Mouse (Mus musculus) right cerebral cortex, adult 2 months (tissue): Measurements from ENCODE around the gene H2-DMa.
A peak's percentile ranks its signal among the peaks of the same experiment; 100 is the strongest.
"Not testable (repeated sequence)": the region's sequence is repeated elsewhere in the genome, so short reads cannot be mapped to it uniquely, and the experiment has no call there.

Experiments
- DNase-seq, 2 experiments: peaks; one replicate each; pipeline ENCODE4 v3.0.0; 2021 to 2022; ENCODE audit warnings: low spot score in 2 of 2

H2-DMa gene

GRCm38 (mm10) chr17:34124649-34125048 is 5.3 kb downstream of the H2-DMa start:
- no peak for DNase-seq

- no peak for DNase-seq
Measured at GRCm38 (mm10) chr17:34126826-34127420, 7.6 kb downstream of the H2-DMa start.

GRCm38 (mm10) chr17:34127475-34127874 is 8.1 kb downstream of the H2-DMa start:
- DNase-seq = peak; percentile 70 to 72

DNA sequence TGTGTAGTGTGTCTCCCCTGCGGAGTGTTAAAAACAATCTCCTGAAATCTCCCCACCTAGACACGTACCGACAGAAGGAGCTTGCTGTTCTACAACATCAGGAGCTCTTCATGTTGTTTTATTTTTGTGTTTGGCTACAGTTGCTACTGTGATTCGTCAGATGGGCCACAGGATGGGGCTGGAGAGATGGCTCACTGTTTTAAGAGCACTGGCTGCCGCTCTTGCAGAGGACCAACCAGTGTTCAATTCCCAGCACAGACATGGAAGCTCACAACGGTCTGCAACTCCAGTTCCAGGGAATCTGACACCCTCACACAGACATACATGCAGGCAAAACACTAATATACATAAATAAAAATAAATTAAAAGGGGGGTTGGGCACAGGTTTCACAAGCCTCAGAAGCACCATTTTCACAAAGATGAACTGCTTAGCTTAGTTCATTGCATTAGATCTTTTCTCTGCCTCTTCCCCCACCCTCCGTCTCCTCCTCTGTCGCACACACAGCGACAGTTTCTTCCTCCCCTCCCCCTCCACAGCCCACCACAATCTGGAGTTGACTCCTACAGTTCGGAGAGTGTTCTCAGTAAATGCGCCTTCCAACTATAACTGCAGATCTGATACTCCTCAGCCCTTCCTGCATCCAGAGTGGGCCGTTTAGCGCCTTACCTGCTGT is 9.1 kb downstream of the H2-DMa start:
- DNase-seq = peak; percentile 73 to 75

DNA sequence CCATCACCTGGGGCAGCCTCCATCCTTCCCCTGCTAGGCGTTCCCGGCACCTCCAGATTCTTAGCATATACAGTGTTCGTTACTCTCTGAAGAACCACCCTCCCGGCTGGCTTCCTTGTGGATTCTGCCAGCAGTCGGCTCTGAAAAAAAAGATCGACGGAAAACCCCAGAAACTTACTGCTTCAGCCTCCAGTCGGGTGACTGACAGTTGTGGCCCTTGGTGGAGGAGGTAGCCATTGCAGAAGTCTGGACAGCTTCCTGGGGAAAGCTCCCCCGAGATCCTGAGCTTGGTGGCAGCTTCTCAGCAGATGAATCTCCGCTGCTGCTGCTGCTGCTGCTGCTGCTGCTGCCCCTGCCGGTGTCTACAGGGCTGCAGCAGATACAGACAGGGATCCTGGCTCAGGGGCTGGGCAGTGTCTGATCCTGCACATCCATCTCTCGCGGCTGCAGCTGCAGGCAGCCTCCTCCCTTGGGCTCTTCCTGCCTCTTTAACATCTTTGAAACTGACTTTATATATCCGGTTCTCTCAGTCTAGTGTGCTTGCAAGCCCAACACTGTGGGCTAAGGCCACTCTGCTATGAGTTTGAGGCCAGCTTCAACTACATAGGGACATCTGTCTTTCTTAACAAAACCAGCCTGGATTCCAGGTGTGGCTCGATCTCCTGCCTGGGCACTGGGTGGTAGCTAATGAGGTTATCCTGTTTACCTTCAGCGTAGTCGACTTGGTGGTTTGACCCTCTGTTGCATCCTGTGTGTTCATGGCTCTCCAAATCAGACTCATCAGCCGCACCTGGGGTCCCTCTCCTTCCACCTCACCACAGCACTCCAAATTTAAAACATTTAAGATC is 9.8 kb downstream of the H2-DMa start:
- DNase-seq = no peak

DNA sequence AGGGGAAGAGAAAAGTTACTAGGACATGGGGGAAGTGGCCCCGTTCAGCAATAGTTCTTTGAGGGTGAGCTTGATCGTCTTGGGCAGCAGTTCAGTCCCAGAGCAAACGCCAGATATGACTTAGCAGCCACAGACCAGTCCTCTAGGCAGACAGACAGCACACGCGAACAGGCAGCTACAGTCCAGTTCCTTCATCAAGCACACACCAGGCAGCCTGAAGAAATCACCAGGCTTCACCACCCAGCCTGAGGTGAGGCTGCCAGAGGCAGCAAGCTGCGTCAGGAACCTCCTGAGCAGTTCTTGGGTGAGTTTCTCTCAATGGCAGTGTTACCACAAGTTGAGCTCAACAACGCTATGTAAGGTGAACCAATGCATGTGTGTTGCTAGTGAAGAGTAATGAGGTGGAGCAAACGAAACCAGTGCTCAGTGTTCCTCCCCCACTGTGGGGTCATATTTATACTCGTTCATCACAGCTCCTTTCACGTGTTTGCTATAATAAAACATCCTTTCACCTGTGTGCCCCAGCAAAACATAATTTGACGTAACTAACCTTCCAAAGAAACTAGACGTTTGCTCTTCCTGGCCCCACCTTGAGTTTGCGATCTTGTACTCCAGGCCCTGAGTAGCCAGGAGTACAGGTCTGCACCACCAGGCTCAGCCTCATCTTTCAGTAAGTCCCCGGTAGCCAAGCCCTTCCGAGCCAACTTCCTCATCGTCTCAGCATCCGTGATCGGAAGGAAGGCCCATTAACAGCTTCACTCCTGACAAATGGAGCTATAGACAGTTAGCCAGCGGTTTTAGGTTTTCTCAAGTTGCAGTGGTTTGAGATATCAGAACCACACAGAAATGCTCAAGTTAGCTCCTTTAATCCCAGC is 11.0 kb downstream of the H2-DMa start:
- no peak for DNase-seq

- no peak for DNase-seq
Measured at GRCm38 (mm10) chr17:34131911-34132310, 12.6 kb downstream of the H2-DMa start.

- no peak for DNase-seq
Measured at GRCm38 (mm10) chr17:34133289-34133688, 13.9 kb downstream of the H2-DMa start.

DNA sequence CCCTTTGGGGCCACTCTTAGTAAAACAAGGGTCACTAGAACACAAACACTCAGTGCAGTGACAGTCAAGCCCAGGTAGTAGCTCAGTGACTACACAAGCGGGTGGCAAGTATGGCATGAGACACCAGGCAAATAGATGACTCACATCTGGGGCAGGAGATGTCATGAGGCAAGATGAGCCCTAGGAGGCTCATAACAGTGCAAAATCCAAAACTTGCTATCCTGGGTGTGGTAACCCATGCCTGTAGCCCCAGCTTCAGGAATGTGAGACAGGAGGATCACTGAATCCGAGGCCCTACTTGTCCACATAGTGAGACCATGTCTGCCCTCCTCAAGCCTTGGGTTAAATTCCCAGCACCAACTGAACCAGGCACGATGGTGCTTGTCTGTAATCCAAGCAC is 15.1 kb downstream of the H2-DMa start:
- no peak for DNase-seq

DNA sequence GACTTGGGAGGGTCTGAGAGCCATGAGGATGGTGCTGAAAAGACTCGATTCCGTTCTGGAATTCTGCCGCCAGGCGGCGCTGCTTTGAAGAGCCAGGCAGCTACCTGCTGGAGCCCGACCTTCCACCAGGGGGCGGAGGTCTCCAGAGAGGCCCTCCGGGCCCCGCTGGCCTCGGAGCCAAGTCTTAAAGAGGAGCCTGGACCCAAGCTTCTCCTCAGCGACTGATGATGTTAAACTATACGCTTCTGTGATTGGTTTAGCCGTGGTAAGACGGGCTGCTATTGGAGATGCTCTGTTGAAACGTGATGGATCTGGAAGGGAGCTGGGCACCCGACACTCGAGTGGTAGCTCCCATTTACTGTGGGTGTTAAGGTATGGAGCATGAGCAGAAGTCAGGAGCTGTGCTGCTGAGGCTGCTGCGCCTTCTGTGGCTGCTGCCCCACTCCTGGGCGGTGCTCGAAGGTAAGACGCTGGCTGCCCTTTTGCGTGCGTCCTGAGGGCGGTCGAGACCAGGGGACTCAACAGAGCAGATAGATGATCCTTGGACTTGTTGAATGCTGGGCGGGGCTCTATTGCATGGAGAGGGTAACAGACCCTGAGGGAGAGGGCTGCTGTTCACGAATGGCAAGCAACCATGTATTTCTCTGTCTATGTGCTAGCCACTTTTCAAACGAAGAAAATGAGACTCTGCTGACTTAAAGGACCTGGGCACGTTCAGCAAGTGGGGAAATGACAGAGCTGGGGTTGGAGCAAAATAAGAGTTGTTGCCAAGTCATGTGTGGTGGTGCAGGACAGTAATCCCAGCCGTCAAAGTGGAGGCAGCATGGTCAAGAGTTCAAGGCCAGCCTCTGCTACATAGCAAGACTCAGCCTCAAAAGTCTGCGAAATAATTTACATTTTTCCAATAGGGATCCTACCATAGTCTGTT is 16.2 kb downstream of the H2-DMa start:
- DNase-seq = peak; percentile 98

GRCm38 (mm10) chr17:34137601-34138000 is 18.3 kb downstream of the H2-DMa start:
- no peak for DNase-seq

GRCm38 (mm10) chr17:34138655-34139054 is 19.3 kb downstream of the H2-DMa start:
- no peak for DNase-seq

GRCm38 (mm10) chr17:34139416-34139815 is 20.1 kb downstream of the H2-DMa start:
- DNase-seq = no peak

DNA sequence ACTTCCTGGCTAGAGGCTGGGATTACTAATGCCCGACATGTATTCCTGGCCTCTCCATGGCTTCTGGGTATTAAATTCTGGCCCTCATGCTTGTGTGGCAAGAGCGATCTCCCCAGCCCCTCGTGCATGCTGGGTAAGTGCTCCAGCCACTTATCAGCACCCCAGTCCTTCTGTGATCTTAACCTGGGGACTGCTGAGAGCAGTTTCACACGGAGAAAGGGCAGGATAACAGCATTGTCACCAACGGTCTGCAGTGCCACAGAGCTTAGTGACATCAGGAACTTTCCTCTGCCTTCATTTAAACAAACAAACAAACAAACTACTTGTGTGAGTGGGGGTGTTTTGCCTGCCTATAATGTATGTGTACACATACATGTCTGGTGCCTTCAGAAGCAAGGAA is 20.9 kb downstream of the H2-DMa start:
- DNase-seq = no peak

DNA sequence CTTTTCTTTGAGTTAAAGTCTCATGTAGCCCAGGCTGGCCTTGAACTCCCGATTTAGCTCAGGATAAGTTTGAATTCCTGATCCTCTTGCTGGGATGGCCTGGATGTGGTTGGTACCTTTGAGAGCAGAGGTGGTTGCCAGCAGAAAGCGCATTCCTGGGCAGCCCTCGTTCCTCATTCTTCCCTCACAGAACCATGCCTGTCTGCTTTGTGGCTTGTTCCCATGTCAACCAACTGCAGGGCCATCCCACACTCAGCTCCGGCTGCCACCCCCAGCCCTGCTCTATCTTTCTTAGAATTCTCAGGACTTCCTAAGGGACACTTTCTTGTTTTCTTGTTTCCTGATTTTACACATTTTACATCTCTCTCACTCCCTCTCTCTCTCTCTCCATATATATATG is 22.1 kb downstream of the H2-DMa start:
- no peak for DNase-seq

DNA sequence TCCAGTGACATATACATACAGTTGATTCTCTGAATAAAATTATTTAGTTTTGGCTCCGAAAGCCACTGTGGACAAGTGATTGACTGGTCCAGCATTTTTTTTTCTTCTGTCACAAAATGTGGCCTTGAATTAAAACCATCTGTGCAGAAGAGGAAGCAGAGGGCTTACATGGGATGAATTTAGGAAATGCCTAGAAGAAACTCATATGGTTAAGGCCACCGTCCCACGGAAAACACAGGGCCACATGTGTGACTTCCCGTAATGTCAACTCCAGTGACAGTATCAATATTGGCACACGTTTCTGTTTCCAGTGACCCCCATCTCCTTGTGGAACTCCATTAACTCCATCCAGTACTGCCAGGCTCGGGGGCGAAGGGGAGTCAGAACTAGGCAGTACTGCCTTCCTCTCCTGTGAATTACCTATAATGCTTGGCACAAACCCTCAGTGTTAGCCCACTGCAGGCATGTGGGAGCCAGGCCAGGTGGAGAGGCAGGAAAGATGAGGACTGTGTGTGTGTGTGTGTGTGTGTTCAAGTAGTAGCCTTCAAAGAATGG is 23.2 kb downstream of the H2-DMa start:
- DNase-seq = no peak

- DNase-seq = no peak
Measured at GRCm38 (mm10) chr17:34143033-34143432, 23.7 kb downstream of the H2-DMa start, which contains the start of gene H2-DMb2. Gene H2-DMb2, plus strand, starts transcription at chr17:34143307.

DNA sequence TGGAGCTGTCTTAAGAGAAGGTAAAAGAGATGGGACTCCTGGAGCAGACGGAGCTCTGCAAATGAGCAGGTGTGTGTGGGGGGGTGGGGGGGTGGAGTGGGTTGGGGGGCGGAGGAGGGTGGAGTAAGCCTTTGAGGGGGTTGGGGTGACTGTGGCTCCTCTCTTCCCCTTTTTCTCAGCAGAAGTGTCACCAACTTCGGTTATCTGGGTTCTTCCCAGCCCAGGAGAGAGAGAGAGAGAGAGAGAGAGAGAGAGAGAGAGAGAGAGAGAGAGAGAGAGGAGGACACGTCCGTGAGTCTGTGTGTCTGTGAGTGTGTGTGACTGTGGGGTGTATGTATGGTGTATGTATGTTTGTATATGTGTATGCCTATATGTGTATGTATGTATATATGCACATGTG is 24.1 kb downstream of the H2-DMa start:
- no peak for DNase-seq

GRCm38 (mm10) chr17:34144221-34144620 is 24.9 kb downstream of the H2-DMa start:
- not testable (repeated sequence) for DNase-seq

DNA sequence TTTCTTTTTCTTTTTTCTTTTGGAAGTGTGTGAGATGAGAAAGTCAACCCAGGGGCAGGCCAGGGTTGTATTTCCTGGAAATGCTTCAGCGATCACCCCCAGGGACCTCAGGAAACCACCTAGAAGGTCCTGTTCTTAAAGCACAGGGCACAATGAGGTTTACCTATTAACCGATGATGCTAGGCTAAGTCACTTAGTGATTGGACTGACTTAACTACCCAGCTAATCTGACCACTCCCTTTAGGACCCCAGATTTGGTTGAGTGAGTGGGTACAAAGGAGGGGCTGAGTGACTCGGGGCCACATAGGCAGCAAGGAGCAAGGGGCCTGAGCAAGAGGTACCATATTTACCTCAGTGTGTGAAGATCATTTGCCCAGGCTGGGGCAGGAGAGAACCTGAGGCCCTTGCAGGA is 25.6 kb downstream of the H2-DMa start:
- DNase-seq = no peak
